In genomic region chr13:53464441-53465001, GRCm38 (mm10) we compare ENCODE assay signal across 13 mouse cellular contexts. TPM values are rescaled to one million over a fixed set of nuclear protein-coding genes. Genes with fewer than 3 reads are reported as not detected.
DNase-seq lines count a peak whose midpoint lies in the region; ATAC-seq and TF ChIP-seq lines count a peak whose summit lies in the region.
"Had no signal": no experiment of that assay in that cellular context is flagged by ENCODE, and none has a peak within 500 bp of the region (broad histone marks: within the 10 kb centered on the region; RNA-seq: fewer than 3 reads in every experiment).

No protein-coding gene starts in this region.

- peak; percentile 5; the same call in 1 of the 2 replicates for TF ChIP-seq CTCF in forebrain, postnatal 0 days (IDR thresholded peaks at IDR 0.05; ENCODE audit: low read depth)

- no peaks in the 10 kb centered on the region for H3K36me3 ChIP-seq in megakaryocyte, embryonic 14.5 days (replicated peaks; ENCODE audit: low read length)
- H3K36me3 ChIP-seq in forebrain, postnatal 0 days (ENCODE audit: insufficient read depth), result no peaks in the 10 kb centered on the region

- H3K9me3 ChIP-seq in megakaryocyte, embryonic 14.5 days, result peaks cover 5% of the 10 kb centered on the region; the same call in 1 of the 2 replicates
- H3K9me3 ChIP-seq in forebrain, postnatal 0 days (ENCODE audit: low read length), result no peaks in the 10 kb centered on the region

- DNase-seq in forebrain, postnatal 0 days, result no peak
- peak; percentile 73 for DNase-seq in mesoderm, embryonic 11.5 days (ENCODE audit: low read depth, low spot score)
- DNase-seq in spleen, postnatal 10 days (ENCODE audit: low spot score in 2 of 2), result no peak
- DNase-seq in kidney, adult 18-20 months, result no peak
- no peak for DNase-seq in thymus, adult 18-20 months
- DNase-seq: adrenal gland, postnatal 36 days; gastrocnemius, postnatal 10 days; right cerebral cortex, postnatal 4 days had no signal

- H3K27me3 ChIP-seq in megakaryocyte, embryonic 14.5 days (replicated peaks), result peaks cover 92% of the 10 kb centered on the region
- peaks cover 88% of the 10 kb centered on the region for H3K27me3 ChIP-seq in forebrain, postnatal 0 days (ENCODE audit: insufficient read depth, low read length)

- no peak overlapping the region for H3K27ac ChIP-seq in forebrain, postnatal 0 days (ENCODE audit: low read depth, low read length)

- H3K9ac ChIP-seq in forebrain, postnatal 0 days, result no peak overlapping the region

- ATAC-seq in megakaryocyte, adult 5-6 weeks (ENCODE audit: poor library complexity, severe bottlenecking), result no peak
- ATAC-seq in forebrain, postnatal 0 days, result no peak

- H3K4me1 ChIP-seq in megakaryocyte, embryonic 14.5 days, result peaks cover 45% of the 10 kb centered on the region
- no peaks in the 10 kb centered on the region for H3K4me1 ChIP-seq in forebrain, postnatal 0 days (ENCODE audit: insufficient read depth)

- H3K4me2 ChIP-seq in forebrain, postnatal 0 days (ENCODE audit: low read depth), result no peak overlapping the region
- H3K4me2 ChIP-seq: liver, embryonic 11.5 days had no signal

- H3K4me3 ChIP-seq in megakaryocyte, embryonic 14.5 days (replicated peaks), result peak overlapping the region; percentile 29
- no peak overlapping the region for H3K4me3 ChIP-seq in forebrain, postnatal 0 days (ENCODE audit: low read depth, low read length)

- 3% methylated on average over 21 of the region's 21 CpGs for WGBS in forebrain, postnatal 0 days

RNA-seq across cellular contexts. Expression of gene Msx2, which starts 8.4 kb away (rescaled TPM):
- 0.63 and 1.6 TPM in 2 replicates for polyA plus RNA-seq in megakaryocyte, embryonic 14.5 days (2012; ENCODE audit: insufficient read depth, low replicate concordance)
- total RNA-seq in megakaryocyte, adult 5-6 weeks (2015), result not detected in 2 replicates
- total RNA-seq in megakaryocyte, adult 5-6 weeks (2017), result 0.18 TPM in 1 of 2 replicates, not detected in the other
- total RNA-seq in forebrain, postnatal 0 days (2014; rRNA removed), result 0.31 and 0.71 TPM in 2 replicates
- 0.54 and 0.71 TPM in 2 replicates for polyA plus RNA-seq in forebrain, postnatal 0 days (2015; fragmentation: Nextera tagmentation; extraction: Ambion mirVana)
- total RNA-seq: common myeloid progenitor, adult 5-6 weeks; monocyte, adult 5-6 weeks had no signal
